Mouse (Mus musculus): ENCODE data around the gene Cul5.

Gene Cul5

DNA sequence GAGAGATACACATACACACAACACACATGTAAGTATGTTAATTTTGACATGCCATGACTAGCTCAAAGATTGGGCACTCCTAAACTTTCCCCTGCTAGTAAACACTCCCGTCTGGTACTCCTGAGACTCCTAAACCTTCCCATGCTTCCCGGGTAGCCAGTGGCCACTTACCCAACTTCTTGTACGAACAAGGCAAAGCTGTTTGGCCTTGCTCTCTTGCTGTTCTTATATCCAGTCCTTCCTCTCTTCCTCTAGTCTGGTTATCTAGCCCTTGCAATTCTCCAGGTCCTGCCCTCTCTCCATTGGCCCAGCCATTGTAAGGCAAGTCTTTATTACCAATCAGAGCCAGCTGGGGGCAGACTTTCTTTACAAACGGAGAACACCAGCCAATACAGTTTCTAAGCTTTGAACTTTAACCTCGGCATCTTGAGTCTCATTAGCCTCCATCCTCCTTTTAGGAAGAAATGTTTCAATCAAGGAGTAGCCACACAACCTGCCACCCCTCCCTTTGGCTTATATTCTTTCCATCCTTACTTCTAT lies at the start of gene Cul5:
Gene Cul5, minus strand, starts transcription at position 335 of the 540 bp plus-strand sequence.
- DNase-seq (ENCODE audit: low read depth): peak; percentile 82

DNA sequence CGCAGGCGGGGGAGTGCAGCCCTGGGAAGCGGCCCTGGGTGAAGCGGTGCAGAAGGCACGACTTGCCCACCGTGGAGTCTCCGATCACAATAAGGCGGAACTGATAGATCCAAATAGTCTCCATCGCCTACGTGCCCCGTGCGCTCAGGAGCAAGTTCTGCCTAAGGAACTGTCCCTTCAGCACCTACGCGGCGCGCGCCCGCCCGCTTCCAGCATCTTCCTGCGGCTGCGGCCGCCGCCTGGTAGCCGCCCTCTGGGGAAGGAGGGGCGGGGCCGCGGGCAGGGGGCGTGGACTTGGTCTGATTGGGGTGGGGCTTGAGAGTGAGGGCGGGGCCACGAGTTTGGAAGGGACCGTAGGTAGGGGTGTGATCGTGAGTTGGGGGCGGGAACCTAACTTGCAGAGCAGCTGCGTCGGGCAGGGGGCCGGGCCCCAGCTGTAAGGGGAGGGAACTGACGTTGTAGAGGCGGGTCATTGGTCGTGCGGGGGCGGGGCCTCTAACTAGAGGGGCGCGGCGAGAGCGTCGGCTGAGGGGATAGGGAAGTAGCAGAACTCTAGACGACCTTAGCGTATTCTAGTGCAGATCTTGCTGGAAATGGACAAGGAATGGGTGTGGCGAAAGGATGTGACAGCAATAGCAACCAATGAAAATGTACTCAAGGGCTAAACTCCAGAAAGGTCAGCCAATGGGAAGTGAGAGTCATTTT lies 36.3 kb upstream of the Cul5 start, which contains the start of gene Rab39:
Gene Rab39, minus strand, starts transcription at position 241 of the 705 bp plus-strand sequence.
- DNase-seq (ENCODE audit: low read depth): no peak

DNA sequence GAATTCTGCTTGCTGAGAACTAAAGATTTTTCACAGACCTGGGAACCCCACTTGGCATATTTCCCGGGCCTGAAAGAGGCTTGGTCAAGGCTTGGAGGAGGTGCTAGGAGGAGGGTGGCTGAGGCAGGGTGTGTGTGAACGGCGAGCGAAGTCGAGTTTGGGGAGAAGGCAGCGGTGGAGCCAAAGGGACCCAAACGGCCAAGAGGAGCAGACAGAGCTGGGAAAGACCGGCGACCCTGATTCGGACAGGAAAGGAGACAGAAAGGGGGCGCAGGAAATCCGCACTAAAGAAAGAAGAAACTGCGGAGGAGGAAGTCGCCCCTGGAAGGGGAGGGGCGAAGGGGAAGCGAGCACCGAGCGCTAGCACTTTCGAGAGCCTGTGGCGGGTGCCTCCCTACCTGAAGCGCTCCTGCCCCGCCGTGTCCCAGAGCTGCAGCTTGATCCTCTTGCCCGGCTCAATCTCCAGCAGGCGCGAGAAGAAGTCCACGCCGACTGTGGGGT lies 35.7 kb upstream of the Cul5 start:
- DNase-seq (ENCODE audit: low read depth): no peak

DNA sequence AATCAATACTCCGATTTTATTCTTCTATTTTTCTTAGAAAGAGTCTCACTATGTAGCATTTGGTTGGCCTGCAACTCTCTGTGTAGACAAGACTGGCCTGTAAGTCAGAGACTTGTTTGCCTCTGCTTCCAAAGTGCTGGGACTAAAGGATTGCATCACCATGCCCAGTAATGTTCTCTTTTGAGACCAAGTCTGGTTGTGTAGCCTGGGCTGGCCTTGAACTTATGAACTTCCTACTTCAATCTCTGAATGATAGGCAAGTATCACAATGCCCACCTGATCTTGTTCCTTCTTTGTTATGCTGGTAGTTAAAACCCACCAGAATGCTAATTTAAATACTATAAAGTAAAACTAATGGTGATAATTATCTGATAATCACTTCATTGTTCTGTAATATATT lies 33.2 kb upstream of the Cul5 start:
- DNase-seq (ENCODE audit: low read depth): peak; percentile 50

DNA sequence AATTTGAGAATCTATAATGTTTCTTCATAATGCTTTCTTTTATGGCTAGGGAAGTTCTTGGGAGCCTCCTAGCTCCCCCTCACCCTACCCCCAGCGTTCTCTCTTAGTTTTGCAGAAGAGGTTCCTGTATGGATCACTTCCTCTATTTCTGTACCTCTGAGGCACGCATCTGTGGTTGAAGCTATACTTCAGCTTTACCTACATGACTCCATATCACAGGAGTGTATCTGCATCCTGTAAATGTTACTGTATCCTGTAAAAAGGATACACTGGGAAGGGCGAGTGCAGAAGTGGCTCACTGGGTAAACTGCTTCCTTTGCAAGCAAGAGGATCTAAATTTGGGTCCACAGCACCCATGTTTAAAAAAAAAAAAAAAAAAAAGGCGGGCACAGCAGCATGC lies 30.7 kb upstream of the Cul5 start:
- peak; percentile 35 for DNase-seq (ENCODE audit: low read depth)

DNA sequence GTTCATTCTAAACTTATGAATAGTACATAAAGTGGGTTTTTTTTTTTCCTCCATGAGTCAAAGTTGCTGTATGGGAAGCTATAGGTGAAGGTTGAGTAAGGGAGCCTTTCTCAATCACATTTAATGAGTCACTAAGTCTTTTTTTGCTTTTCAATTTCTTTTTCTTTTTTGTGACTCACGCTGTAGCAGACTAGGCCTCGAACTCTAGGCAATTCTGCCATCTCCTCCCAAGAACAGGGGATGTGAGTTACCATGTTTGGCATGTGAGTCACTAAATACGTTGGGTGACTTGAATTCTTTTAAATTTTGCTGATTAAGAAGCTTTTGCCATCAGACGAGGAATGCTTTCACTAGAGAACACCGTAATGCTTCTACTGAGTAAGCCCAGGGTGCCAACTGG lies 26.0 kb upstream of the Cul5 start:
- DNase-seq (ENCODE audit: low read depth): peak; percentile 74

DNA sequence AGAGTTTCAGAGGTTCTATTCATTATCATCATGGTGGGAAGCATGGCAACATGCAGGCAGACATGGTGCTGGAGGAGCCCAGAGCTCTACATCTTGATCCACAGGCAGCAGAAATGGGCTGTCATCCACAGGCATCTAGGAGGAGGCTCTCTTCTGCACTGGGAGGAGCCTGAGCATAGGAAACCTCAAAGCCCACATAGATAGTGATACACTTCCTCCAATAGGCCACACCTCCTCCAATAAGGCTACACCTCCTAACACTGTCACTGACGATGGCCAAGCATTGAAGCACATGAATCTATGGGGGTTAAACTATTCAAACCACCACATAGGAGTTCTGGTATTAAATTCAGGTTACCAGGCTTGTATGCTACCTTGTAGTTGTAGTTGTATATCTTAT lies 23.9 kb upstream of the Cul5 start:
- peak; percentile 88 for DNase-seq (ENCODE audit: low read depth)

DNA sequence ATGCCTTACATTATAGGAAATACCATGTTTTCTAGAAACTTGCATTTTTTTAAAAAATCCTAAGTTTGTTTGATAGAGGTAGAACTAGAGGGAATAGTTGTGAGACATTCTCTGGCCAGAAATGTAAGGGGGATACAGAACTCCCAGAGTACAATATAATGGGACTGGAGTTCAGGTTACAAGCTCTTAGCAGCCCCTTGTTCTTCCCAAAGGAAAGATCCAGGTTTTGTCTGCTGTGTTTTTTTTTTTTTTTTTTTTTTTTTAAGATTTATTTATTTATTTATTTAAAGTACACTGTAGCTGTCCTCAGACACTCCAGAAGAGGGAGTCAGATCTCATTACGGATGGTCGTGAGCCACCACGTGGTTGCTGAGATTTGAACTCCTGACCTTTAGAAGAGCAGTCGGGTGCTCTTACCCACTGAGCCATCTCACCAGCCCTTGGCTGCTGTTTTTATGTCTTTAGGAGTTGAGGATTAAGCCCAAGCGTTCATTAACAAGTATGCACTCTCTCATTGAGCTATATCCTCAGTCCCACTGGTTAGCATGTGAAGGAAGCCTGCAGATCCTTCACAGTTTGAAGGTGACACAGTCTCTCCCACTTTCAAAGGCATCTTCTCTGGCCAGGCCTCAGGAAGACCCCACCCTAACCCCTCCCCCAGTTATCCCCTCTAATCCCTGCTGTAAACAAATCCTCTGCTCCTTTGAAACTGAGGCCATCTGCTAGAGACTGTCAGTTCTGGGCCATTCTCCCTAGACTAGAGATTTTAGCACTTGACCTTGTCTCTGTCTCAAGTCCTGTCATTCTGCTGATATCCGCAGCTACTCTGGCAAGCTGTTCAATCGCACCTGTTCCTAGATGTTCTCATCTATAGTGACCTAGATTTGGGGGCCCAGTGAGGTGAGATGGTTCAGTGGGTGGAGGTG lies 22.2 kb upstream of the Cul5 start:
- no peak for DNase-seq (ENCODE audit: low read depth)

DNA sequence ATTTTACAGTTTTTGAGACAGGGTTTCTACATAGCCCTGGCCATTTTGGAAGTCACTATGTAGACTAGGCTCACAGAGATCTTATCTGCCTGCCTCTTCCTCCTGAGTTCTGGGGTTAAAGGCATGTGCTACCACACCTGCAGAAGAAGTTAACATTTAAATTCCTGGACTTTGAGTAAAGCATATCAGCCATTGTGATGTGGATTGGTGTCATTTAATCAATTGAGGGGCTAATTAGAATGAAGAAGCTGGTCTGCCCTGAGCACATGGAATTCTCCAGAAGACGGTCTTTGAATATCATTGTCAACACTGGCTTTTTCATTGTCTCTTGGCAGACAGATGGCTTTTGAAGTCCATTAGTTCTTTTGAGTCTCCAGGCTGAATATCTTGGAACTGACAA lies 11.0 kb upstream of the Cul5 start:
- no peak for DNase-seq (ENCODE audit: low read depth)

DNA sequence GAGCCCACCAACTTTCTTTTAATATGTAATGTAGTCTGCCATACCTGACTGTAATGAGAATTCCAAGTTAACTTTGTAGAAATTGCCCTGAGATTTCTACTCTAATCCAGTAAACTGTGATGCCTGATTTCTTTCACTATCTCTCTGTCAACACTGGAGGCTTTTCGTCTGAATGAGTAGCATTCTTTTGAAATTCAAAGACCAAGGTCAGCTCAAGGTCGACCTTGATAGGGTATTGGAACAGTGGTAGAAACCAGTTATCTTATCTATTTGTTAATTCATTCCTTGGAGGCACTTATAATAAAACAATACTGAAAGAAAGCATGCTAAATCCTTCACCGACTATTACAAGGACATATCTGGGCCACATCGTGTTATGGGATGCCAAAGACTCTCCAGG lies 7.1 kb upstream of the Cul5 start:
- no peak for DNase-seq (ENCODE audit: low read depth)

DNA sequence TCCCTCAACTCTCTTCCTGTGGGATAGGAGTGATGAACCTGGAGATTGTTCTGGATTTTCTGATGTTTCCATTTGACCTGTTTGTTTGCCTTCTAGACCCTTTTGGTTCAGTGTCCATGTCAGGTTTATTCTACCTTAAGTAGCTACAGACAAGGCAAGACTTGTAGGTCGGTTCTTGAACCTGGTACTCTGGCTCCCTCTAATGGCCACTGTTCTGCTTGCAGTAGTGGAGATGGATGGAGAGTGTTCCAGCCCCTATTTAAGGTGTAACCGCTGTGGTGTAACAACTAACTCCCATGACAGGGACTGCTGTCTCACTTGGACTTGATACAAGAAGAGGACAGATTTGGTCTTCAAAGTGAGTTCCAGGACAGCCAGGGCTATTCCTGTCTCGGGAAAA lies 3.8 kb upstream of the Cul5 start:
- peak; percentile 89 for DNase-seq (ENCODE audit: low read depth)

DNA sequence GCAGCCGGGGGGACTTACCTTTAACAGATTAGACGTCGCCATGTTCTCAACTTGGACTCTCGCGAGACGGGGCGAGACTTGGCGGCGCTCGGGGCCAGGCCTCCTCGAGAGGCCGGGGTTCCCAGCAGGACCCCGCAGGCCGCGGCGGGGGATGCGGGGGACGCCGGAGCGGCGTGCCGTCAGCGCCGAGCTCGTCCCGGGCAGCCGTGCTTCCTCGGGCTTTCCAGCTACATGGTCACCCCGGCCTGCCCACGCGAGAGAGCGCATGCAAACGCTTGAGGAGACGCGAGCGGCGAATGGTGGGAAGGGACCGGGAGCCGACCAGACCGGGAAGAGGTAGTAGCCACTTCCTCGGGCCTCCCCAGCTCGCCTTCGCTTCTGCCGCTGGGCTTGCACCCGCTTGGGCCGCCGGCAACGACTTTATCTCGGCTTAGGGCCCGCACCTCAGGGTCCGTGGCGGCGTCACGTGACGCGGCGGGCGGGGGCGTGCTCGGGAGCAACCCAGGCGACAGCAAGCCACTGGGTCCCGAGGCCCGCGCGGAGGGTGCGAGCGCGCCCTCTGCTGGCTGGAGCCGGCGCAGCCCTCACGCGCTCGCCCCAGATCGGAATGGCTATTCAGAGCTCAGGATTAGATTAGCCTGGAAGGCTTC lies 2.7 kb downstream of the Cul5 start:
- peak; percentile 92 for DNase-seq (ENCODE audit: low read depth)

DNA sequence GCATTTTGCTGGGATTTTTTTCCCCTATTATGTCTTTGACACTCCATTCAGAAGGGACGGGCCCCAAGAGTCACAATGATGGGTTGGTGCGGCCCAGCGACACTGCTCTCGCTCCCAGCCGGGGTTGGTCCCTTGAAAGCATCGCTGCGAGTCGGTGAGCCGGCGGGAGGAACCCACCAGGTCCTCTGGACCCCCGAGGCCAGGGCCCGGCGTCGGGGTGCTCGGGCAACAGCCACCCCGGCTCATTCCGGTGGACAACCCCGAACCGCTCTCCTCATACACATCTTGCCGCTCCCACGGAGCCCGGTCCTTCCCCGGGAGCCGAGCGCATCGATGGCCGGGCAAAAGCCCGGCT lies 3.2 kb downstream of the Cul5 start:
- no peak for DNase-seq (ENCODE audit: low read depth)

DNA sequence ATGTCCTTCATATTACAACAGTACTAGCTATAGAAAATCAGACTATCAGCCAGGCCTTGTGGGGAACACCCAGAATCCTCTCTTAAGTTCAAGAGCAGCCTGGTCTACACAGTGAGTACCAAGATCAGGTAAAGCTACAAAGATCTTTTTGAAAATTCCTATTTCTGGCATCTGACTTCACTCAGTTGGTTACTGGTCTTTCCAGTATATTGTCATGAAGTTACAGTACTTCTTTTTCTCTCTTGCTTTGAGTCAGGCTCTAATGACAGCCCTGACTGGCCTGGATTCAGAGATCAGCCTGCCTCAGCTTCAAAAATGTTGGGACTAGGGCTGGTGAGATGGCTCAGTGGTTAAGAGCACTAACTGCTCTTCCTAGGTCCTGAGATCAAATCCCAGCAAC lies 4.4 kb downstream of the Cul5 start:
- no peak for DNase-seq (ENCODE audit: low read depth)

DNA sequence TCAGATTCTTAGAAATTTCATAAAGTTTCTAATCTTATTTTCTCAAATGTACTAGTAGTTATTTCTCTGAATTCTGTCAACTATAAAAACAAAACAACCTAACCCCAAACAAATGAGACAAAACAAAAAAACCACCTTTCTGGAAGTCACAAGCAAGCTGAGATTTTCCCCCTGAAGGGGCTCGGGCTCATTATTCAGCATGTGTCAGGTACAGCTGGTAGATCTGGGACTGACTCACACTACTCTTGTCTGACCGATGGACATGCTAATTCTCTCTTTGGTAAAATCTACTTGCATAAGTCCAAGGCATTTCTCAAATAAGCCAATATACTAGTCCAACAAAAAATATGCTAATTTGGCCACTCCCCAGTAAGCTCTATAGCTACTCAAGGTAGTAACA lies 5.0 kb downstream of the Cul5 start:
- DNase-seq (ENCODE audit: low read depth): peak; percentile 36

DNA sequence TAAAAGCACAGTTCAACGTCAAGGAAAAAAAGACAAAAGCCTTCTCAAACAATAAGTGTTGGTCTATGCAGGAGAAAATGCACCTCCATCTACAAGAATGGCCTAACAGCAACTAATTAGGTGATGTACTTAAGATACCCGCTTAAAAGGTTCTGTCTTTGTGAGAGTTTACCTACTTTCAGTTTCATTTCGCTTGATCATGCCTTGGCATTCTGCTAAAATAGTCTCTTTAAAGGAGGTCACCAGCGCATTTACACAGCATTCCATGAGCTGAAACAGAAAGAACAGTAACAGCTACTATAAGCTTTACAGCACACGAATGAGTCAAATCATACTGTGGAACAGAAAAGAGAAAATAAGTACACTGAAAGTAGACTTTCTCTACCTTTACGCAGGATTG lies 35.0 kb downstream of the Cul5 start:
- DNase-seq (ENCODE audit: low read depth): no peak

DNA sequence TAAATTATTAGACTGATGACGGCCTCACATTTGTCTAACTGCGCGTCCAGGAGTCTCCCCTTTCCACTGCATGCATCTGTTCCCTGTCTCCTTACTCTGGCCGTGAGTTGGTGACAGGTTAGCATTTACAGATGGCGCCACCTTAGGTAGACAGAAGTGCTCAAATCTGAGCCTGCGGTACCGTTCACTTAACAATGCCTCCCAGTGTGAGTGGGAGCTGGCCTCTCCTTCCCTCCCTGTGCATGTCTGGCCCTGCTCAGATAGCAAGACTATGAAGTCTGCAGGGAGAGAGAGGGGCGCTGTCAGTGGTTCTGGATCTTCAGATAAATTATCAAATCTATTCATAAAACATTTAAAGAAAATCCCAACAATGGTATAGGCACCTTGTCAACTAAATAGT lies 54.6 kb downstream of the Cul5 start:
- no peak for DNase-seq (ENCODE audit: low read depth)

DNA sequence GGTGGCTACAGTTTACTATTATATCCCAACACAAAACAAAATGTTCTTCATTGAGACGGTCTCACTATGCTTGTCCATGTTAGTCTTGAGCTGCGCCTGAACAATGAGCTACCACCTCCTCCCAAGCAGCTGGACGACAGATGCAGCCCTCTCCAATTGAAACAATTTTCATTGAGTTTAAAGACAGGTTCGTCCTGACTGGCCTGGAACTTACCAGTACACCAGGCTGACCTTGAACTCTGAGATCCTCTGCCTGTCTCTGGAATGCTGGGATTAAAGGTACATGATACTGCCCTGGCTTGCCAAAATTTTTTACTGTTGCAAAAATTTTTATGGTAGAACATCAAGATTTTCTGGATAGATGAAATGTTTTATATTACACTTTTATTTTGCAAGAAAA lies 55.5 kb downstream of the Cul5 start:
- DNase-seq (ENCODE audit: low read depth): no peak

DNA sequence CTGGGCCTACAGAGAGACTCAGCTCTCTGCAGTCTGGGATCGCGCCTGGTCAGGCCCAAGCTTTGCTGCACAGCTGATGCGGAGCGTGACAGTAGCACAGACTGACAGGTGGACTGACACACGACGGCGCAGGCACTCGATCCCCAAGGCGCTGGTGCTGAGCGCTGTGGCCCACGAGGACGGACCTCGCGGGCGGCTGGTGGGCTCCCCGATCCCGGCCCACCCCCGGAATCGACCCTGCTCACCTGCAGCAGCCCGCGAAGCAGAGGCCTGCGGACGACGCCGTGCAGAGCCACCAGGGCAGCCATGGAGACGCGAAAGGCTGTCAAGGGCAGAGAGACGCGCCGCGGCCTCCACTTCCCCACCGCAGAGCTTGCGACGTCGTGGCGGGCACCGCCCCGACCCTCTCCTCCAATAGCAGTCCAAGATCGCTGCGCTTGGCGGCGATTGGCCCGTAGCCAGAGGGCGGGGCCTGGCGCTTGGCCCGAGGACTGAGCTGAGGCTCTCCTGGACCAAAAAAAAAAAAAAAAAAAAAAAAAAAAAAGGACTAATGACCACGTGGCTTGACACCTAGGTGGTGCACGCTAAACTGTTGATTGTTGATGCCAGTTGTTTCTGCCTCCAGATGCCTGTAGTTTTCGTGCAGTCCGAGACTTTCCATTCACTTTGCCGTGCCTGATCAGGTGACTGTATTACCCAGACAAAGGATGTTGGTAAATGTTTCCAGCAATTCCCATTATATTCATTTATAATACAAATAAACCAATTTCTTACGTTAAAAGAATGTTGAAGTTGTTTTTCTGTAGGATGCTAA lies 59.6 kb downstream of the Cul5 start, which contains the start of gene Acat1:
Gene Acat1, minus strand, starts transcription at position 415 of the 814 bp plus-strand sequence.
- peak; percentile 95 for DNase-seq (ENCODE audit: low read depth)

DNA sequence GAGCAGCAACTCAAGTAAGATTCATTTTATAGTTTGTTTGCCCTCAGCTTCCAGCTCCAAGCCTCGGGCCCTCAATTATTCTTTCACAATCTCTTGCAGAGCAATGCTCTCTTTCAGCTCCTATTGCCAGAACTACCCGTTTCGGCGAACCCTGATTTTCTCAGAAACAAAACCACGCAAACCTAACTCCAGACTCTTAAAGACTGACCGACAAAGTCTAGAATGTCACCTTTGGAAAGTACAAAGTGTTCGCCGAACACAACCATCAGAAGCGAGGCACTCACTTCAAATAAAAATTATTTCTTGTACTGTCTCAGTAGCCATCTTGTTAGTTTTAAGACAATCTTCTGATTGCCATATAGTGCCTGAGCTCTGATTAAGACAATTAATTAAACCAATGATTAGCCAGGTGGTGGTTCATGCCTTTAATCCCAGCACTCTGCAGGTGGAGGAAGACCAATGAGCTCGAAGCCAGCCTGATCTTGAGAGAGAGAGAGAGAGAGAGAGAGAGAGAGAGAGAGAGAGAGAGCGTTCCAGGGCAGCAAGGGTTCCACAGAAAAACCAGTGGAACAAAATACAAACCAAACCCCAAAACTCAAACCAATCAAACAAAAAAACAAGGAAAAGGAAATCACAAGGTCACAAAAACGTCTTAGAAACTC lies 60.4 kb downstream of the Cul5 start:
- DNase-seq (ENCODE audit: low read depth): no peak

DNA sequence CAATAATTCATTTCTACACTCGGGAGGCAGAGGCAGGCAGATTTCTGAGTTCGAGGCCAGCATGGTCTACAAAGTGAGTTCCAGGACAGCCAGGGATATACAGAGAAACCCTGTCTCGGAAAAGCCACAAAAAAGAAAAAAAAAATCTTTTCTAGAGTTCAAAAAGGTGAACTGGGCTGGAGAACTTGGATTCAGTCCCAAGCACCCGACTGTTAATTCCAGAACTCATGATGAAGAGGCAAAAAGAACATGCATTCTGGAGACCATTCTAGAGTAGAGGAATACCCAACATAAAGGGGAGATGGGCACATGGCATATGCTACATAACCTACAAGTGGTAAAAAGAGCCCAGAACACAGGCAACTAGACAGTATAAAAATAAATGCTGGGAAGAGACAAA lies 62.0 kb downstream of the Cul5 start:
- no peak for DNase-seq (ENCODE audit: low read depth)
